Mouse (Mus musculus): ENCODE data around the gene Olfr851. TPM values are rescaled to one million over a fixed set of nuclear protein-coding genes. Genes with fewer than 3 reads are reported as not detected.

Gene Olfr851
- polyA plus RNA-seq (2015; fragmentation: Nextera tagmentation; extraction: Ambion mirVana) = not detected in 2 replicates

GRCm38 (mm10) chr9:19492995-19493394 lies at the start of gene Olfr851:
Olfr851 (plus strand) TSS chr9:19493295.
- Histone ChIP-seq H3K27me3 (no peaks in the 10 kb centered on the region), H3K9me3 (peaks cover 11% of the 10 kb centered on the region; the same call in 1 of the 2 replicates), H3K9ac (no peak within 1 kb of the TSS), H3K4me2 (replicated peaks) (no peak within 1 kb of the TSS), H3K4me1 (no peaks in the 10 kb centered on the region), H3K36me3 (no peaks in the 10 kb centered on the region), H3K4me3 (no peak within 1 kb of the TSS), H3K27ac (no peak within 1 kb of the TSS)
- no peak for ATAC-seq (ENCODE audit: low FRiP score, low read depth)

- H3K36me3 ChIP-seq = no peaks in the 10 kb centered on the region
- H3K4me2 ChIP-seq (replicated peaks) = no peak within 1 kb of the TSS
- no peak for ATAC-seq (ENCODE audit: low FRiP score, low read depth)
- H3K4me3 ChIP-seq = no peak within 1 kb of the TSS
- no peak within 1 kb of the TSS for H3K9ac ChIP-seq
- no peak within 1 kb of the TSS for H3K27ac ChIP-seq
- no peaks in the 10 kb centered on the region for H3K27me3 ChIP-seq
- H3K4me1 ChIP-seq = no peaks in the 10 kb centered on the region
- H3K9me3 ChIP-seq = peaks cover 3% of the 10 kb centered on the region; the same call in 1 of the 2 replicates
Observed at GRCm38 (mm10) chr9:19478148-19478547, 14.9 kb upstream of the Olfr851 start, which contains the start of gene Olfr850. Olfr850 (minus strand) TSS chr9:19478248.

- WGBS = 91% methylated on average over 1 of the region's 1 CpGs
- no peak within 1 kb of the TSS for H3K9ac ChIP-seq
- ATAC-seq (ENCODE audit: low FRiP score, low read depth) = no peak
Observed at GRCm38 (mm10) chr9:19540976-19541375, 47.9 kb downstream of the Olfr851 start, which contains the start of gene Olfr853. Olfr853 (minus strand) TSS chr9:19541076.

More at GRCm38 (mm10) chr9:19540976-19541375, 47.9 kb downstream of the Olfr851 start, which contains the start of gene Olfr853:
- no peak within 1 kb of the TSS for H3K27ac ChIP-seq
- H3K9me3 ChIP-seq = no peaks in the 10 kb centered on the region
- H3K36me3 ChIP-seq = no peaks in the 10 kb centered on the region
- H3K27me3 ChIP-seq = no peaks in the 10 kb centered on the region
- no peaks in the 10 kb centered on the region for H3K4me1 ChIP-seq
- no peak within 1 kb of the TSS for H3K4me3 ChIP-seq
- no peak within 1 kb of the TSS for H3K4me2 ChIP-seq (replicated peaks)

Other genes starting within 250 kb of the Olfr851 start
- not detected in 2 replicates for gene Olfr843, start 241.3 kb upstream of the Olfr851 start, polyA plus RNA-seq (2015; fragmentation: Nextera tagmentation; extraction: Ambion mirVana)
- gene Olfr844, start 176.9 kb upstream of the Olfr851 start, polyA plus RNA-seq (2015; fragmentation: Nextera tagmentation; extraction: Ambion mirVana) = not detected in 2 replicates
- not detected in 2 replicates for gene Olfr845, start 156.8 kb upstream of the Olfr851 start, polyA plus RNA-seq (2015; fragmentation: Nextera tagmentation; extraction: Ambion mirVana)
- not detected in 2 replicates for gene Olfr846, start 129.3 kb upstream of the Olfr851 start, polyA plus RNA-seq (2015; fragmentation: Nextera tagmentation; extraction: Ambion mirVana)
- gene Olfr847, start 114.6 kb upstream of the Olfr851 start, polyA plus RNA-seq (2015; fragmentation: Nextera tagmentation; extraction: Ambion mirVana) = not detected in 2 replicates
- not detected in 2 replicates for gene Olfr849, start 53.0 kb upstream of the Olfr851 start, polyA plus RNA-seq (2015; fragmentation: Nextera tagmentation; extraction: Ambion mirVana)
- gene Olfr850, start 15.0 kb upstream of the Olfr851 start, polyA plus RNA-seq (2015; fragmentation: Nextera tagmentation; extraction: Ambion mirVana) = not detected in 2 replicates
- gene Olfr853, start 47.8 kb downstream of the Olfr851 start, polyA plus RNA-seq (2015; fragmentation: Nextera tagmentation; extraction: Ambion mirVana) = not detected in 2 replicates
- not detected in 2 replicates for gene Olfr854, start 74.1 kb downstream of the Olfr851 start, polyA plus RNA-seq (2015; fragmentation: Nextera tagmentation; extraction: Ambion mirVana)
- gene Olfr855, start 89.3 kb downstream of the Olfr851 start, polyA plus RNA-seq (2015; fragmentation: Nextera tagmentation; extraction: Ambion mirVana) = not detected in 2 replicates
- gene Zfp317, start 128.8 kb downstream of the Olfr851 start, polyA plus RNA-seq (2015; fragmentation: Nextera tagmentation; extraction: Ambion mirVana) = 32.8 and 33.4 TPM in 2 replicates
- not detected in 2 replicates for gene Olfr857, start 216.1 kb downstream of the Olfr851 start, polyA plus RNA-seq (2015; fragmentation: Nextera tagmentation; extraction: Ambion mirVana)

All from limb, embryonic 13.5 days (tissue).